Mouse (Mus musculus): ENCODE data around the gene Morn3.

DNA sequence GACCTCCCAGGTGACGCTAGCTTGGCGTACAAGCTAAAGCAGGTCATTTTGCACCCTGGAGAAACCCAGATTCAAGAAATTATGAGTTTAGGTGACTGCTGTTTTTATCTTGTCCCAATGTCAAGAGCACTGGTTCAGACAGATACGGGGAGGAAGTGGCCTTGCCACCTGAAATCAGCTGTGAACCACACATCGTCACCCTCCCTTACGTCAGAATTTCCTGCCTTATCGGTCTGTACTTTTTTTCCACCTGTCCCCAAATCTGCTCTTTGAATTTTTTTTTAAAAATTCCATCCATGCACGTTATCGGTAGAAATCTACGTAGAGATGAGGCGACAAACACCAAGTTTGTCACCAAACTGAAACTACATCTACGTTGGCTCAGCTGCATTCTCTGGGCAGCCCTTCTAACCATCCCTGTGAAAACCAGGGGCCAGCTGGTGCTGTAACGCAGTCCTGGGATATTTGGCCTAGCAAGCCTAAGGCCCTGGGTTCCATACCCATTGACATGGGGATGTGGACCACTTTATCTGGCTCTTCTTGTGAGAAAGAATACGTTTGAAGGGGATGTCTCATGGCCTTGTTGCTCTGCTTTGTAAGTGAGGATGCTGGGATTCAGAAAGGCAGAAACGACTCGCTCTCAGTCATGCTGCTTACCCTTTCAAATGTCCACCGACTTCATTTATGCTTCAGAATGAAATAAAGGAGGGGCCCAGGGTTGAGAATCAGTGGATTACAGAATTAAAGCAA is 56.2 kb downstream of the Morn3 start:
- TF ChIP-seq CTCF (IDR thresholded peaks at IDR 0.05) (no peak), EP300 (IDR thresholded peaks at IDR 0.05) (no peak)

Measured in lung, postnatal 0 days (tissue).